Mouse (Mus musculus) midbrain, embryonic 16.5 days (tissue): Measurements from ENCODE around the gene Nsf. TPM values are rescaled to one million over a fixed set of nuclear protein-coding genes. Genes with fewer than 3 reads are reported as not detected.
"Not testable (repeated sequence)": the region's sequence is repeated elsewhere in the genome, so short reads cannot be mapped to it uniquely, and the experiment has no call there.

Source experiments
- ATAC-seq: fragments of 200-750 bp; cut with Nextera tagmentation; 2 replicates; pipeline ENCODE4 v1.8.0; 2017; ENCODE audit warnings: moderate TSS enrichment
- H3K27ac ChIP-seq: fragments of 300-500 bp; sonication (generic); 2 replicates; pipeline ENCODE4 v1.5.1; 2014; ENCODE audit warnings: mild to moderate bottlenecking, low read length, mixed read lengths
- H3K27me3 ChIP-seq: fragments of 300-500 bp; sonication (generic); 2 replicates; pipeline ENCODE4 v1.6.1; 2014; ENCODE audit warnings: low read depth, low read length, mixed read lengths; ENCODE audit not compliant: control insufficient read depth, insufficient read depth
- H3K36me3 ChIP-seq: fragments of 300-500 bp; sonication (generic); 2 replicates; pipeline ENCODE4 v1.6.1; 2014; ENCODE audit warnings: mild to moderate bottlenecking, low read length, moderate library complexity, mixed read lengths; ENCODE audit not compliant: control insufficient read depth, insufficient read depth
- H3K4me1 ChIP-seq: fragments of 300-500 bp; sonication (generic); 2 replicates; pipeline ENCODE4 v1.6.1; 2014; ENCODE audit warnings: mild to moderate bottlenecking, low read length, mixed read lengths; ENCODE audit not compliant: control insufficient read depth, insufficient read depth
- H3K4me2 ChIP-seq: fragments of 300-500 bp; sonication (generic); 2 replicates; pipeline ENCODE4 v1.6.1; 2014; ENCODE audit warnings: mild to moderate bottlenecking, low read length, mixed read lengths
- H3K4me3 ChIP-seq: fragments of 300-500 bp; sonication (generic); 2 replicates; pipeline ENCODE4 v1.5.1; 2014; ENCODE audit warnings: low read depth, mild to moderate bottlenecking, low read length, moderate library complexity, mixed read lengths
- H3K9ac ChIP-seq: fragments of 300-500 bp; sonication (generic); 2 replicates; pipeline ENCODE4 v1.6.1; 2014; ENCODE audit warnings: low read depth, low read length, mixed read lengths
- H3K9me3 ChIP-seq: fragments of 300-500 bp; sonication (generic); replicated peaks from 2 replicates; pipeline ENCODE4 v1.6.1; 2014; ENCODE audit warnings: mild to moderate bottlenecking, low read length, mixed read lengths; ENCODE audit not compliant: control insufficient read depth, poor library complexity, severe bottlenecking
- WGBS: fragments of 180-500 bp; shearing (Covaris S2); extraction: QIAGEN DNeasy Blood & Tissue Kit; methylation state at CpG from one replicate; pipeline ENCODE4 v1.1.7; 2014; 5-methylcytosine and 5-hydroxymethylcytosine counted together
- polyA plus RNA-seq: library from polyadenylated mRNA; unstranded; fragments of >200 nt; fragmentation: Nextera tagmentation; extraction: Ambion mirVana; gene quantifications from 2 replicates; pipeline ENCODE4 v1.2.1, GENCODE M21; 2015

Nsf gene
- 223 and 248 TPM in 2 replicates for polyA plus RNA-seq

DNA sequence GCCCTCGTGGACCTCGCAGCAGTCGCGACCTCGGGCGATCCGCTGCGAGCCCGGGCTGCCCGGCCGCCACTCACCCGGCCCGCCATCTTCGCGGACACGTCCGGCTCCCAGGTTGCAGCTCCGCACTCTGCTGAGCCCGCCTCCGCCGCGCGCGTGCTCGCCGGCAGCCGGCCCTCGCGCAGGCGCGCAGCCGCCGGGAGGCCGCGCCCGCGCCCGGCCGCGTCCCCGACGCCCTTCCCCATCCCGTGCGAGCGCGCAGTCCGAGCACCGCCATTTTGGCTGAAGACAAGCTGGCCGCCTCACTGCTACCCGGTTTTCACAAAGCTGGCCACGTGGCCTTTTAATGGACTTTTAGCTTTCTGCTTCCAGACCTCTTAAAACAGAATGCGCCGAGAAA, at the start of gene Nsf:
Nsf (minus strand) TSS at position 161 of the 397 bp plus-strand sequence.
- Histone ChIP-seq H3K27ac (peak within 1 kb of the TSS; percentile 90), H3K4me1 (peaks cover 23% of the 10 kb centered on the region), H3K9ac (peak within 1 kb of the TSS; percentile 94), H3K27me3 (no peaks in the 10 kb centered on the region), H3K4me3 (peak within 1 kb of the TSS; percentile 70), H3K9me3 (no peaks in the 10 kb centered on the region), H3K36me3 (no peaks in the 10 kb centered on the region), H3K4me2 (peak within 1 kb of the TSS; percentile 71)
- peak; percentile 90 for ATAC-seq
- 0% methylated on average over 35 of the region's 53 CpGs for WGBS

DNA sequence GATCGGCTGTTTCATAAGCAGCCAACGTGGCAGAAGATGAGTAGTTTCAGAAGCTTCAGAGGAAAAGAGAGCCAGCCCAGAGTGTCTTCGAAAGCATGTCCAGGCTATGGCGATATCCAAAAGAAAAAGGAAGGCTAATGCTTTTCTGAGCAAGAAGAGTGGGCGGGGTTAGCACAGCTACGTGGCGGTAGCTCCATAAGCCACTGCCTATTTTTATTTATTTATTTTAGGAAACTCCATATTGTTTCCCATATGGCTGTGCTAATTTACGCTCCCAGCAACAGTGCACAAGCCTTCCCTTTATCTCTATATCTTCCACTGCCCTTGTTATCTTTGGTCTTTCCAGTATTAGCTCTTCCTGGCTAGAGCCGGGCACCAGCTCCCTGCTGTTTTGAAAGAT, 49.5 kb upstream of the Nsf start:
- Histone ChIP-seq H3K9me3 (no peaks in the 10 kb centered on the region), H3K9ac (no peak overlapping the region), H3K4me2 (no peak overlapping the region), H3K36me3 (no peaks in the 10 kb centered on the region), H3K27ac (no peak overlapping the region), H3K27me3 (no peaks in the 10 kb centered on the region), H3K4me1 (no peaks in the 10 kb centered on the region), H3K4me3 (no peak overlapping the region)
- WGBS: 75% methylated on average over 9 of the region's 9 CpGs
- ATAC-seq: no peak

DNA sequence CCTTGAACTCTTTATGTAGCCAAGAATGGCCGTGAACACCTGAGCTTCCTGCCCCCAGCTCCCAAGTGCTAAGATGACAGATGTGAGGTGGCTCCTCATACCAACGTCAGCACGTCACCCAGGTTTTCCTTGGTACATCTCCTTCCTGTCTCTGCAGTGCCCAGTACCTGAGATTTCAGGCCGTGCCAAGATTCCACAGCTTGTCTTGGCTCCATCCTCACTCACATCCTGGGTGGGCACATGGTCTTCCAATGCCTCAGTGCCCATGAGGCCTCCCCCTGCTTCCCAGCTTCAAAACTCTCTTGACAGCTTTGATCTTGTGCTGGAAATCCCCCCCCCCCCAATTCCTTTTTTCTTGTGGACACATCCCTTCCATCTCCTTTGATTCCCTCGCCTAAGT, 48.3 kb upstream of the Nsf start:
- Histone ChIP-seq H3K27ac (no peak overlapping the region), H3K36me3 (no peaks in the 10 kb centered on the region), H3K9me3 (no peaks in the 10 kb centered on the region), H3K4me3 (no peak overlapping the region), H3K4me2 (no peak overlapping the region), H3K27me3 (no peaks in the 10 kb centered on the region), H3K4me1 (no peaks in the 10 kb centered on the region), H3K9ac (no peak overlapping the region)
- WGBS: 83% methylated on average over 5 of the region's 5 CpGs
- ATAC-seq: no peak

DNA sequence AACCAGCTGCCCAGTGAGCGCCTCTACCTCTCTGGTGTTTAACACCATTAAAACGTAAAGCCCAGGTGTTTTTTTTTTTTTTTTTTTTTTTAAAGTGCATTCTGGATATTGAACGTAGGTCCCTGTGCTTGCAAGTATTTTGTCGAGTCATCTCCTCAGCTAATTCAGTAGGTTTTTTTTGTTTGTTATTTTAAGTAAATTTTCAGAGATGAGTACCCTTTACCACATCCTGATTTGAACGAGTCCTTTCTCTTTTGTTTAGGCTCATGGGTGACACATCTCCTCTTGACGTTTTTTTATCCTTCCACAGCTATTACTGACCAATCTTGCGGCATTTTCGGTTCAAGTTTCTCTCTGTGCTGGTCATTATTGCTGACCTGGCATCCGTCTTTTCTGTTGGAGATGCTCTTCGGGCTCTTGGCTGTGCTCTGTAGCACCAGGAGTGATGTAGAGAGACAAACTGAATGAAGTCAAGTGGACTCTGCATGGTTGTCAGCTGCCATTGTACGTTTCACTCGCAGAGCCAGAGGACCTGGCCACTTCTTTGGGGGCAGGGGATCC, 47.6 kb upstream of the Nsf start:
- no peak overlapping the region for H3K4me2 ChIP-seq
- 83% methylated on average over 12 of the region's 12 CpGs for WGBS
- H3K36me3 ChIP-seq: no peaks in the 10 kb centered on the region
- no peaks in the 10 kb centered on the region for H3K4me1 ChIP-seq
- no peak overlapping the region for H3K4me3 ChIP-seq
- ATAC-seq: no peak
- H3K27me3 ChIP-seq: no peaks in the 10 kb centered on the region
- H3K9me3 ChIP-seq: no peaks in the 10 kb centered on the region
- H3K27ac ChIP-seq: no peak overlapping the region
- no peak overlapping the region for H3K9ac ChIP-seq

DNA sequence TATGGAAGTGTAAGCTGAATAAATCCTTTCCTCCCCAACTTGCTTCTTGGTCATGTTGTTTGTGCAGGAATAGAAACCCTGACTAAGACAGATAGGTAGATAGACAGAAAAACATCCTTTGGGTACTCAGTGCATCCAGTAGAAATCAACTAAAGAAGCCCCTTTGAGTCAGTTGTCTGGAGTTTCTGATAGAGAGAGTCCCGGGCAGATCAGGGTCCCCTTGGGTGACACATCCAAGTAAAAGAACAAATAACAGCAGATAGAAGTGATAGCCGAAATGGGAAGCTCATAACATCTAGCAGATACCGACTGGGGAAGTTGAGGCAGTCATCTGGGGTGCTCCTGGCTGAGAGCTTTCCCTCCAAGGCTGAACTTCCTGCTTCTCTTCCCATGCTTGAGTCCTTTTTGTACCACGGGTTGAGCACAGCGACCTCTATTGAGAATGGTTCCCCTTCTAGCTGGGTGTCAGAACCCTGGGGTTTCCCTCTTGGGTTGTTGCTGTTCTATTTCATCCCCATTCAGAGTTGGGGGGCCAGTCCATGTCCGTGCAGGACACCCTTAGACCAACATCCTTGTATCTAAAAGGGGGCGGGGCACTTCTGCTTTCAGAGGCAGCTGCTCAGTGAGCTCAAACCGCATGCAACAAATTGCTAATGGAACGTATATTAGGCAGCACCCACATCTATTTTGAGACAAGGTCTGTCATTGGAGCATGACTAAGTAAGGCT, 47.0 kb upstream of the Nsf start:
- no peaks in the 10 kb centered on the region for H3K9me3 ChIP-seq
- 80% methylated on average over 9 of the region's 9 CpGs for WGBS
- no peak overlapping the region for H3K27ac ChIP-seq
- no peak overlapping the region for H3K4me2 ChIP-seq
- no peak overlapping the region for H3K9ac ChIP-seq
- no peaks in the 10 kb centered on the region for H3K27me3 ChIP-seq
- H3K4me3 ChIP-seq: no peak overlapping the region
- ATAC-seq: no peak
- no peaks in the 10 kb centered on the region for H3K36me3 ChIP-seq
- H3K4me1 ChIP-seq: no peaks in the 10 kb centered on the region

DNA sequence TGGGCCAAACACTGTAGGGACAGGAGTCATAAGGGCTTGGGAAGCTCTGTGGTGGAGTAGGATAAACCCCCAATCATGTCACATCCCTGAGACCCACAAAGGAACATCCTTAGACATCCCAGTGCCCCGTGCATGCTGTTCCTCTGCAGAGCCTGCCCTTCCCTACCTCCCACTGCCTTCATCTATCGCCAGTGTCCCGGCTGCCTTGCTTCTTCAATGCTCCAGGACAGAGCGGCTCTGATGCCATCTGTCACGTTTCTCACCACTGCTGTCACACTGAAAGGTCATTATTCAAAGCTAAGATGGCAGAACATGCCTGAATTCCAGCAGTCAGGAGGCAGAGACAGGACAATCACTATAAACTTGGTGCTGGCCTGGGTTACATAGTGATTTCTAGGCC, 44.9 kb upstream of the Nsf start:
- no peak overlapping the region for H3K9ac ChIP-seq
- H3K4me2 ChIP-seq: no peak overlapping the region
- H3K27me3 ChIP-seq: no peaks in the 10 kb centered on the region
- no peaks in the 10 kb centered on the region for H3K36me3 ChIP-seq
- no peak overlapping the region for H3K4me3 ChIP-seq
- no peaks in the 10 kb centered on the region for H3K9me3 ChIP-seq
- no peak for ATAC-seq
- 64% methylated on average over 5 of the region's 5 CpGs for WGBS
- H3K27ac ChIP-seq: no peak overlapping the region
- H3K4me1 ChIP-seq: no peaks in the 10 kb centered on the region

DNA sequence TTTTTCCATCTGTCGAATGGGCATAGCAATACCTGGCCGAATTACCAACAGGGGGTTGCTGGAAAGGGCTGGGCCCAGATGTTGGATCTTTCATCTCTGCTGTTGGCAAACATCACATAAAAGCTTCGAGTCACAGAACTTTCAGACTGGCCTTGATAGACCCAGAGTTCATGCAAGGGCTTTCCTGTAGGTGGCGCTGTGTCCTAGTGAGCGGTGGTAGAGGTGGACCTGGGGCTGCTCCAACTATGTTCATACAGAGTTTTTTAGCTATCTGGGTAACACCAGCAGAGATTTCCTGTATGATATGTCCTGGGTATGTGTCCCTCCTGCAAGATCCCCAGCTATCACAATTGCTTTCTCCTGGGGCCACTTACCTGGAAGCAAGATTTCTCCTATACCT, 43.5 kb upstream of the Nsf start:
- Histone ChIP-seq H3K4me2 (no peak overlapping the region), H3K9ac (no peak overlapping the region), H3K36me3 (no peaks in the 10 kb centered on the region; the same call in 1 of the 2 replicates), H3K27ac (no peak overlapping the region), H3K4me1 (no peaks in the 10 kb centered on the region), H3K9me3 (no peaks in the 10 kb centered on the region), H3K27me3 (no peaks in the 10 kb centered on the region), H3K4me3 (no peak overlapping the region)
- WGBS: 12% methylated on average over 5 of the region's 5 CpGs
- ATAC-seq: no peak

DNA sequence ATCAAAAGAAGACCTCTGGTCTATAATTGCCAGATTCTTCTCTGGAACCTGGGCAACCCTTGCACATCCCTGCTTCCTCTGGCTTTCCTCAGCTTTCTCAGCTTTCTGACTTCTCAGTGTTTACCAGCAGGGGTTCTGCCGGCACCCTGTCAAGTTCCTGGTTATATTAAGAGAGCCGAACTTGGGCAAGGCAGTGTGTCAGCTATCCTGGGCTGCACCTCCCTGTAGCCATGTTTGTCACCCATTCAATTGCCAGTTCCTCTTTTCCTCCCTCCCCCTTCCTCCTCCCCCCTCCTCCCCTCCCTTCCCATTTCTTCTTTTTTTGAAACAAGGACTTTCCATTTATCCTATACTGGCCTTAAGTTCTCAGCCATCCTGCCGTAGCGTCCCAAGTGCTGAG, 38.8 kb upstream of the Nsf start:
- no peaks in the 10 kb centered on the region for H3K27me3 ChIP-seq
- no peak overlapping the region for H3K4me2 ChIP-seq
- ATAC-seq: no peak
- no peaks in the 10 kb centered on the region for H3K9me3 ChIP-seq
- H3K36me3 ChIP-seq: no peaks in the 10 kb centered on the region; the same call in none of the 2 replicates
- no peak overlapping the region for H3K4me3 ChIP-seq
- no peak overlapping the region for H3K27ac ChIP-seq
- no peaks in the 10 kb centered on the region for H3K4me1 ChIP-seq
- no peak overlapping the region for H3K9ac ChIP-seq
- 76% methylated on average over 4 of the region's 4 CpGs for WGBS

DNA sequence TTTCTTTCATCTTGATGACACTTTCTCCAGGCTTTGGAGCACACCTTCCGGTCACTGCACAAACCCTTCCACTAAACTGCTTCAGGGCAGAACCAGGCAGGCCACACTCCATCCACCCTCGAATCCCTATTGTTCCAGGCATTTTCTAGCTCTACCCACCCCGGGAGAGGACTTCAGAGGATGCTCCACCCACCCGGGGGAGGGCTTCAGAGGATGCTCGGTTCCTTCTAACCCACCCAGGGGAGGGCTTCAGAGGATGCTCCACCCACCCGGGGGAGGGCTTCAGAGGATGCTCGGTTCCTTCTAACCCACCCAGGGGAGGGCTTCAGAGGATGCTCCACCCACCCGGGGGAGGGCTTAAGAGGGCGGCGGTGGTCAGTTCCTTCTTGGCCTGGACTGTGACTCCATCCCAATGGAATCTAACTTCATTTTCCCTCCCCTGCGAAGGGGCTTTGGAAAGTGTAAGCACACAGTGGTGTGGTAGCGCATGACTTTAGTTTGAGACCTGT, 36.2 kb upstream of the Nsf start:
- not testable (repeated sequence) for H3K4me1 ChIP-seq, H3K4me3 ChIP-seq, H3K4me2 ChIP-seq, H3K36me3 ChIP-seq, H3K27ac ChIP-seq, H3K27me3 ChIP-seq, H3K9me3 ChIP-seq, H3K9ac ChIP-seq
- 14% methylated on average over 12 of the region's 12 CpGs for WGBS
- peak; percentile 73 for ATAC-seq
